Mouse (Mus musculus) embryonic fibroblast, embryonic 13.5 days (primary cell): ENCODE measurements at regions not wholly inside any gene's neighbourhood (a gene's known extent, or its start where the extent isn't known, plus 50 kb on each side); places are given as distances from the start of the nearest gene placed in this dataset.
A peak's percentile ranks its signal among the peaks of the same experiment; 100 is the strongest.

Experiments
- H3K27ac ChIP-seq: 2 replicates; pipeline ENCODE4 v1.5.1; 2012; ENCODE audit warnings: low read length, control low read depth, inconsistent platforms; ENCODE audit not compliant: insufficient read depth
- H3K4me1 ChIP-seq: 2 replicates; pipeline ENCODE4 v1.6.1; 2011; ENCODE audit warnings: low read length; ENCODE audit not compliant: control insufficient read depth, insufficient read depth
- H3K4me3 ChIP-seq: 2 replicates; pipeline ENCODE4 v1.5.1; 2011; ENCODE audit warnings: mild to moderate bottlenecking, control low read depth, low read length; ENCODE audit not compliant: insufficient read depth
- CTCF ChIP-seq: IDR thresholded peaks from 2 replicates; pipeline ENCODE4 v1.5.1; 2011; ENCODE audit warnings: mild to moderate bottlenecking, control low read depth, low read length, moderate library complexity, borderline replicate concordance; ENCODE audit not compliant: insufficient read depth
- POLR2A ChIP-seq: IDR thresholded peaks from 2 replicates; pipeline ENCODE4 v1.6.1; 2011; ENCODE audit warnings: low read depth, mild to moderate bottlenecking, control low read depth, low read length, moderate library complexity

DNA sequence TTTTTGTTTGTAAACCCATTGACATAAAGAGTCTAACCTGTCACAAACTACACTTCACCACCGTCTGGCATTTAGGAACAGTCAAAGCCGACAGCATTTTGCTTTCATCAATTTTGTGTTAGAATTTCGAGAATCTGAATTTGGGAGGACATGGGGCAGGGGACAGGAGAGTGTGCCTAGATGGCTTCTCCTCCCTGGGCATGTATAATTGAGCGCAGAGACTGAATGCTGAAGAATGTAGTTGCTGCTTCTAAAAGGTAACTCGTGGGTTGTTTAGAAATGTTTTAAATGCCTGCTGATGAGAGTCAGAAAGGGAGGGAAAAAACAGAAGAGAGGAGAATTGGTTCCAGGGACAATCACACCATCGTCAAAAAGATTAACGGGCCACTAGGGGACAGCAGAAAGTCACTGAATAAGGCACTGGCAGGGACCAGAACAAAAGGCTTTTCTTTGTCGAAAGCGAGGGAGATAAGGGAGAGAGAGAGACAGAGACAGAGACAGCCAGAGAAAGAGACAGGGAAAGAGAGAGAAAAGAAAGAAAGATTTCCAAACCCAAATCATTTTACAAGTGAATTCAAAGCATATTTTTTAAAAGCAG, 66.6 kb upstream of the BC052040 start:
- Histone ChIP-seq H3K27ac (peak overlapping the region; percentile 7; the same call in 1 of the 2 replicates), H3K4me3 (no peak overlapping the region), H3K4me1 (no peaks in the 10 kb centered on the region)
- no peak for TF ChIP-seq CTCF
- no peak for TF ChIP-seq POLR2A

DNA sequence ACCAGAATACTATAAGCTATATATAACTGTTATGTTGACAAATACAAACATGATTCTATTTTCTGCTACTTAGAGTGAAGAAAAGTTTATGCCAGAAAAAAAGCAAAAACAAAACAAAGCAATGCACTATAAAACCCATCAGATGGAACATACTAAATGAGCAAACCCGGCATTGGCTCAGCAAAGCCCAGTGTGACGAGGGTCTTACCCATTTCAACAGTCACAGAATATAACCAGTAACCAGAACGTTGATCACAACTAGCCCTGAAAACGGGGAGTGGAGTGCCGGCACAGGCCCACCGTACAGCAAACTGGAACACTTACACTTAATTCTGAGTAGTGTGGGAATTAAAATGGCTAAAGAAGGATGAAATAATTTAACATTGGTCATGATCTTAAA, 66.0 kb upstream of the BC052040 start:
- no peaks in the 10 kb centered on the region for H3K4me1 ChIP-seq
- TF ChIP-seq CTCF (no peak), POLR2A (no peak)
- no peak overlapping the region for H3K4me3 ChIP-seq
- peak overlapping the region; percentile 40; the same call in 1 of the 2 replicates for H3K27ac ChIP-seq

DNA sequence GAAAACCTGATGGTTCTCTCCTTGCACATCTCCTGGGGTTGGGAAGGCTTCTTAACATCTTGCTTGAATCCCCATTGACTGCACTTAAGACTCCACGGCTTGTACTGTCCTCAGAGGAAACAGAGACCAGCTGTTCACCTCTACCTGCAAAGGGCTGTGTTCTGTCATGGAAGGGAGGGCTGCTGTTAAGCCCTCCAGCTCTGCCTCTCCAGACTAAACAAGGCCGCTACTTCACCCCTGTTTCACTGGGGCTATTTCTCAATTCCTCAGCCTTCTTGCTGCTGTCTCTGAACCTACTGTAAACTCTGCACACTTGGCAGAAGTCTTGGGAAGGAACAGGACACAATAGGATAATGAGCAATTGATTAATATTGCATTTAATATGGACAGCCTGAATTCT, 64.7 kb upstream of the BC052040 start:
- Histone ChIP-seq H3K27ac (peak overlapping the region; percentile 31; the same call in 1 of the 2 replicates), H3K4me1 (no peaks in the 10 kb centered on the region), H3K4me3 (no peak overlapping the region)
- TF ChIP-seq POLR2A (no peak), CTCF (no peak)

DNA sequence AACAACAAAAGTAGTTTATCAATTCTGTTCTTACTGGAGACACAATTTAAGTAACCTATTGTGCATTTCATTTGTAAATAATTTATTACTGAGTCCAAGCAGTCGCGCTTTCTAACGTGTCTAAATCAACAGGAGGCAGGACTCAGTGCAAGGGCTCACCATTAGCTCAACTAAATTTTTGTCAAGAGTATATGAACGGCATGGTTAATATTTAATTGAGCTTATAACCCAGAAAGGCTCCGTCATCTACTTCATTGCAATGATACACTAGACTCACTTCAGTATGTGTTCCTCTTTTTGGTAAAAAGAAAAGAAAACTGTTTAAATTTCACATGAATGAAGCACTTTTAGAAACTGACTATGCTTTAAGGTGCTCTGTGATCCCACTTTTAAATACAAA, 61.5 kb upstream of the BC052040 start:
- Histone ChIP-seq H3K4me1 (no peaks in the 10 kb centered on the region), H3K4me3 (no peak overlapping the region), H3K27ac (no peak overlapping the region)
- no peak for TF ChIP-seq POLR2A
- TF ChIP-seq CTCF: no peak

DNA sequence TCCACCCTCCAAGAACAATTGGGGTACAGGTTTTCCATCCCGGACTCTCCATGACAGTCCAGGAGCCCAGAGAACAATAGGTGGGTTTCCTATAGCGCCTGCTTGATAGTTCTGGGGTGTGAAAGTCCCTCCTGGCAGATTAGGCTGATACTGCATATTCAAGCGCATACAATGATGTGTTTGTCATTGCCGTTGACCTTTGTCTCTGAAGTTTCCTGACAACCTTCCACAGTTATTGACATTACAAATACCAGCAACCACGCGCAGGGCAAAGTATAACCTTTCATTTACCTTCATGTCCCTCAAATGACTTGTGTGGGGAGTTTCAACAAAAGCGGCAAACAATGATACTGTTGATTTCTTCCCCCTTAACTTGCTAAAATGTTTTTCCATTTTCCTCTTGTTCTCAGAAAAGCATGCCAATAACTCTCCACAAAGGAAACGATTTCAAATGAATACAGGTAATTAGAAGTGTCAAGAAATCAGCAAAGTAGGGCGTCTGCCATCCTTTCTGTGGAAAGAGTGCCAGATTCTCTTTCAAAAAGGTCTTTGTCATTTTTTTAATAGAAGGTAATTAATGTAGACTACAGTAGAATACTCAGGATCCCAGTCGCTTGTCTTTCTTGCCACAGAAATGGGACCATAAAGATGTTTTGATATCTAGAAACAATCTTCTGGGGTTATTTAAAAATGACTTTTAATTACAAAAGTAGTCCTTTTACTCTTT, 60.9 kb upstream of the BC052040 start:
- no peaks in the 10 kb centered on the region for H3K4me1 ChIP-seq
- H3K27ac ChIP-seq: no peak overlapping the region
- no peak for TF ChIP-seq POLR2A
- no peak for TF ChIP-seq CTCF
- H3K4me3 ChIP-seq: no peak overlapping the region

DNA sequence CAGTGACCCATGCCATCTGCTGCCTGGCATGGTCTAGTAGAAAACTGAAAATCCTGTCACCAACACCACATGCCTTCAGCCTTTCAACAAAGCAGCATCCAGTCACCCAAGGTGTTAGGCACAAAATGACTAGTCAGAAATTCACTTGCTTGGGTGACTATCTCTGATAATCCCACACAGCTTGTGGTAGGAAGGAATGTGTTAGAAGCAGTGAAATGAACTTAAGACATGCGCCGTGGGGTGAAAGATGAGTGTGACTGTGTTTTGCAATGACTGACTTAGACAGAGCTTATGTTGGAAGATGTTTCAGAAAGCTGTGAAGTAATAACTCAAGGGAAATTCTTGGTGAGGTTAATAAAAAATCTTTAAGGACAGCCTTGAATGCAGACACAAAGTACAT, 51.6 kb upstream of the BC052040 start:
- H3K27ac ChIP-seq: no peak overlapping the region
- no peaks in the 10 kb centered on the region for H3K4me1 ChIP-seq
- TF ChIP-seq CTCF (no peak), POLR2A (no peak)
- no peak overlapping the region for H3K4me3 ChIP-seq
